Mouse (Mus musculus) liver, embryonic 14.5 days (tissue): ENCODE results near the gene Rbm38. TPM values are rescaled to one million over a fixed set of nuclear protein-coding genes. Genes with fewer than 3 reads are reported as not detected.
A peak's percentile ranks its signal among the peaks of the same experiment; 100 is the strongest.

ENCODE experiments used
- ATAC-seq: fragments of 200-750 bp; cut with Nextera tagmentation; 2 replicates; pipeline ENCODE4 v1.8.0; 2017; ENCODE audit warnings: moderate number of reproducible peaks, mild to moderate bottlenecking, moderate library complexity; ENCODE audit not compliant: insufficient read depth
- DNase-seq, 3 experiments: peaks; one replicate each; pipeline ENCODE4 v3.0.0-alpha.2; 2012 to 2013; ENCODE audit warnings: low read depth in 3 of 3, low spot score in 3 of 3
- H3K27ac ChIP-seq: fragments of 300-500 bp; sonication (generic); 2 replicates; pipeline ENCODE4 v1.5.1; 2014; ENCODE audit warnings: moderate library complexity, mild to moderate bottlenecking, control low read depth, inconsistent platforms
- H3K27me3 ChIP-seq: fragments of 300-500 bp; sonication (generic); 2 replicates; pipeline ENCODE4 v1.6.1; 2014; ENCODE audit warnings: mild to moderate bottlenecking, low read length, moderate library complexity; ENCODE audit not compliant: control insufficient read depth, insufficient read depth
- H3K36me3 ChIP-seq: fragments of 300-500 bp; sonication (generic); replicated peaks from 2 replicates; pipeline ENCODE4 v1.6.1; 2014; ENCODE audit warnings: low read depth; ENCODE audit not compliant: control insufficient read depth, insufficient read depth
- H3K4me1 ChIP-seq, 2 experiments: fragments of 200-500 bp in 1 of 2; fragments of 300-500 bp in 1 of 2; sonication (generic) in 1 of 2; replicated peaks; 2 replicates each; pipeline ENCODE4 v1.6.1; 2012 to 2014; ENCODE audit warnings: antibody characterized with exemption in 1 of 2, inconsistent platforms in 1 of 2, low read length in 1 of 2; ENCODE audit not compliant: control insufficient read depth in 2 of 2, insufficient read depth in 2 of 2
- H3K4me2 ChIP-seq: fragments of 300-500 bp; sonication (generic); 2 replicates; pipeline ENCODE4 v1.6.1; 2014; ENCODE audit warnings: low read depth, mild to moderate bottlenecking, control low read depth, moderate library complexity
- H3K4me3 ChIP-seq, 2 experiments: fragments of 200-500 bp in 1 of 2; fragments of 300-500 bp in 1 of 2; sonication (generic) in 1 of 2; 2 replicates each; pipeline ENCODE4 v1.5.1; 2012 to 2014; ENCODE audit warnings: low read depth in 2 of 2, low read length in 2 of 2, mild to moderate bottlenecking in 2 of 2, control low read depth in 1 of 2, inconsistent platforms in 1 of 2, moderate library complexity in 1 of 2; ENCODE audit not compliant: insufficient read depth in 1 of 2
- H3K9ac ChIP-seq: fragments of 300-500 bp; sonication (generic); replicated peaks from 2 replicates; pipeline ENCODE4 v1.6.1; 2014; ENCODE audit warnings: mild to moderate bottlenecking, control low read depth, moderate library complexity
- H3K9me3 ChIP-seq: fragments of 300-500 bp; sonication (generic); 2 replicates; pipeline ENCODE4 v1.6.1; 2016; ENCODE audit warnings: low read length, mixed read lengths; ENCODE audit not compliant: control insufficient read depth
- CTCF ChIP-seq: IDR thresholded peaks from 2 replicates; pipeline ENCODE4 v1.5.1; 2016; ENCODE audit warnings: antibody characterized with exemption, low read depth, control low read depth
- EP300 ChIP-seq: IDR thresholded peaks from 2 replicates; pipeline ENCODE4 v1.6.1; 2016; ENCODE audit warnings: antibody characterized with exemption, low read depth
- WGBS: fragments of 180-500 bp; shearing (Covaris S2); extraction: QIAGEN DNeasy Blood & Tissue Kit; methylation state at CpG from one replicate; pipeline ENCODE4 v1.1.7; 2014; ENCODE audit not compliant: insufficient replicate concordance; 5-methylcytosine and 5-hydroxymethylcytosine counted together
- polyA plus RNA-seq, 2 experiments: library from polyadenylated mRNA; depleted of rRNA in 1 of 2; stranded (reverse) in 1 of 2; unstranded in 1 of 2; fragments of >200 nt; fragmentation: Nextera tagmentation in 1 of 2; extraction: Ambion mirVana in 1 of 2; gene quantifications; 2 replicates each; pipeline versions ENCODE4 v1.2.1 to v1.2.3; 2012 to 2014

The Rbm38 gene
- polyA plus RNA-seq, 2 experiments: 270 to 274 TPM

- H3K27ac ChIP-seq: no peak overlapping the region
- no peak overlapping the region for H3K4me3 ChIP-seq
- peak overlapping the region; percentile 41 for H3K4me2 ChIP-seq
- no peak for TF ChIP-seq EP300
- TF ChIP-seq CTCF: no peak
- 59% methylated on average over 5 of the region's 5 CpGs for WGBS
- H3K9me3 ChIP-seq: no peaks in the 10 kb centered on the region
- no peaks in the 10 kb centered on the region for H3K27me3 ChIP-seq
- DNase-seq (no peak), ATAC-seq (no peak)
- peaks cover 13 to 17% of the 10 kb centered on the region in 2 experiments for H3K4me1 ChIP-seq
- no peak overlapping the region for H3K9ac ChIP-seq
- no peaks in the 10 kb centered on the region for H3K36me3 ChIP-seq
Measured at GRCm38 (mm10) chr2:173047471-173047870, 27.2 kb downstream of the Rbm38 start.

GRCm38 (mm10) chr2:173048041-173048745 is 27.9 kb downstream of the Rbm38 start:
- ATAC-seq: peak; percentile 39; the same call in 1 of the 2 replicates
- peak overlapping the region; percentile 41 for H3K4me2 ChIP-seq
- no peak overlapping the region for H3K9ac ChIP-seq

DNA sequence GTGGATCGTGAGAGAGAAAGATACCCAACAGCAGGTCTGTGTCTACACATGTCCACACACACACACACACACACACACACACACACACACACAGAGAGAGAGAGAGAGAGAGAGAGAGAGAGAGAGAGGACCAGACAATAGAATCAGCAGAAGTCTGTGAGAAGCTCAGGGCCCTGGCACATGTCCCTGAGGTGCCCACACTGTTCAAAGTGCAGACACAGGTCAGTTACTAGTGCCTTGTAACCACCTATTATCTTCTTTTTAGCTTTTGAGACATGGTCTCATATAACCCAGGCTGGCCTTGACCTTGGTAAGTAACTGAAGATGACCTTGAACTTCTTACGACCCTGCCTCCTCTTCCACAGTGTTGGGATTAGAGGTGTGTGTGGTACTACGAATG is 28.9 kb downstream of the Rbm38 start:
- Histone ChIP-seq H3K9ac (no peak overlapping the region), H3K4me3 (no peak overlapping the region), H3K27me3 (no peaks in the 10 kb centered on the region), H3K9me3 (no peaks in the 10 kb centered on the region), H3K4me2 (no peak overlapping the region), H3K36me3 (no peaks in the 10 kb centered on the region), H3K27ac (no peak overlapping the region; the same call in 1 of the 2 replicates), H3K4me1 (peaks cover 9 to 16% of the 10 kb centered on the region in 2 experiments)
- DNase-seq: no peak
- no peak for TF ChIP-seq CTCF
- no peak for TF ChIP-seq EP300
- 66% methylated on average over 3 of the region's 3 CpGs for WGBS
- no peak for ATAC-seq

More at GRCm38 (mm10) chr2:173048041-173048745, 27.9 kb downstream of the Rbm38 start:
- peaks cover 9 to 16% of the 10 kb centered on the region in 2 experiments for H3K4me1 ChIP-seq
- 44% methylated on average over 17 of the region's 17 CpGs for WGBS
- H3K9me3 ChIP-seq: no peaks in the 10 kb centered on the region
- H3K27me3 ChIP-seq: no peaks in the 10 kb centered on the region
- no peak for TF ChIP-seq EP300
- no peak for TF ChIP-seq CTCF
- DNase-seq: no peak
- no peaks in the 10 kb centered on the region for H3K36me3 ChIP-seq
- no peak overlapping the region; the same call in 1 of the 2 replicates for H3K27ac ChIP-seq
- H3K4me3 ChIP-seq: peak overlapping the region; percentile 10 to 29; a peak in 2 of 4 replicates

DNA sequence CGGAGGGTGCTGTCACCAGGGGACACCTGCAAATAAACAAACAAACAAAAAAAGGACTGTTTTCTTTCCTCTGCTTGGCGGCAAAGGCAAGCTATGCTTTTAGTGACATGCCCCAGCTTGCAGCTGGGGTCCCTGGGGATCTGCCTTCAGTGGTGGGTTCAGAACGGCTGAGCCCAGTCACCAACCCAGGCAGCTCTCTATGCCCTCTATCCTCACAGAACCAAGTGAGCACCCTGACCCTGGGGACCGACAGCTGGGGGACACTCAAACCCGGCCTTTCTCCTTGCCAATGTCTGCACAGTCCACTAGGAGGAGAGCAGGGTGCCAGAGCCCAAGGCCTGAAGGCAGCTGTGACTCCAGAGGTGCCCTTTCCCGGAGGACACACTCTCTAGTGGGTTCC is 29.5 kb downstream of the Rbm38 start:
- Histone ChIP-seq H3K27ac (no peak overlapping the region), H3K9me3 (no peaks in the 10 kb centered on the region), H3K4me2 (no peak overlapping the region), H3K4me3 (no peak overlapping the region), H3K36me3 (no peaks in the 10 kb centered on the region), H3K4me1 (peaks cover 7 to 14% of the 10 kb centered on the region in 2 experiments), H3K9ac (no peak overlapping the region), H3K27me3 (no peaks in the 10 kb centered on the region)
- DNase-seq (no peak), ATAC-seq (no peak)
- no peak for TF ChIP-seq EP300
- TF ChIP-seq CTCF: peak; percentile 49
- WGBS: 53% methylated on average over 6 of the region's 6 CpGs

- peak; percentile 23; the same call in 1 of the 2 replicates for ATAC-seq
- Histone ChIP-seq H3K27ac (no peak overlapping the region), H3K36me3 (no peaks in the 10 kb centered on the region), H3K9me3 (no peaks in the 10 kb centered on the region), H3K9ac (0 out of 2 replicates have a peak overlapping the region, but pooled peaks have one; percentile 13), H3K4me1 (peaks cover 5 to 12% of the 10 kb centered on the region in 2 experiments), H3K27me3 (no peaks in the 10 kb centered on the region), H3K4me3 (no peak overlapping the region), H3K4me2 (no peak overlapping the region)
- WGBS: 47% methylated on average over 8 of the region's 8 CpGs
- TF ChIP-seq CTCF (peak; percentile 45), EP300 (no peak)
- DNase-seq: no peak
Measured at GRCm38 (mm10) chr2:173050604-173051382, 30.5 kb downstream of the Rbm38 start.
